Mouse (Mus musculus) T-helper 1 cell (primary cell): Measurements from ENCODE around the gene Ywhae.

Experiments
- in situ Hi-C: fragments of 300-600 bp; cut with MboI, MseI; formaldehyde crosslinking; loops from one replicate; pipeline ENCODE4 v1.15.1; 2025; ENCODE audit warnings: high pct_unique_total_duplicates

Gene Ywhae

GRCm38 (mm10) chr11:75737806-75738476 lies 5.3 kb downstream of the Ywhae start:
- in situ Hi-C loops, result loop anchor here (10.0 kb wide), 1 partner anchor 203 kb away; the partner anchor contains the start of gene Slc43a2

- in situ Hi-C loops, result loop anchor here (10.0 kb wide), 1 partner anchor 204 kb away; the partner anchor contains the start of gene Slc43a2
Measured at GRCm38 (mm10) chr11:75738477-75738821, 5.8 kb downstream of the Ywhae start.

GRCm38 (mm10) chr11:75740204-75740603 lies 7.5 kb downstream of the Ywhae start:
- in situ Hi-C loops, result no loop called here

DNA sequence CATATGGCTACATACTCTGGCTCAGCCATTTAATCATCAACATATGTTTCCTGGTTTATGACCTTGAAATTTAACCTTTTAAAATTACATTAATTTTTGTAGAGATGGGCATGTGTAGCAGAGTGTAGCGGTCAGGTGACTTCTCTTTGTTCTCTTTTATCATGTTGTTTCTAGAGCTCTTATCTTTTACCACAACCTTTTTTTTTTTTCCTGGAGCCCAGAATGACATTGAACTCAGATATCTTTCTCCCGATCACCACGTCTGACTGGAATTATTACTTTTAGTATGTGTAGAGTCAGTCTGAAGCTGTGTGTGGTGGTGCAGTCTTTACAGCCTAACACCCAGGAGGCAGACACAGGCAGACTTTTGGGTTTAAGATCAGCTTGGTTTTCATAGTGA lies 8.9 kb downstream of the Ywhae start:
- in situ Hi-C loops, result no loop called here

DNA sequence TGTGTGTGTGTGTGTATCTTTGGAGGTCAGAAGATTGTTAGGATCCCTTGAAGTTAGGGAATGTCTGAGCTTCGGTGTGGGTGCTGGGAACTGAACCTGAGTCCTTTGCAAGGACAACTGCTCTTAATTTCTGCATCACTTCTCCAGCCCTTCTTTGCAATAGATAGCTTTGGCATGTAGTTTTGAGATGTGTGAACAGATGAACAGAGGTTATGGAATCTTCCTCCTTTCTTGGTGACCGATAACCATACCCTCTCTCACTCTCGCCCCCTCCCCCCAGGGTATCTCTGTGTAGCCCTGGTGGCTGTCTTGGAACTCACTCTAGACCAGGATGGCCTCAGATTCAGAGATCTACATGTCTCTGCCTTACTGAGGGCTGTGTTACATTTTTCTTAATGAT lies 12.1 kb downstream of the Ywhae start:
- in situ Hi-C loops, result no loop called here

- in situ Hi-C loops, result no loop called here
Measured at GRCm38 (mm10) chr11:75750537-75750936, 17.9 kb downstream of the Ywhae start.

DNA sequence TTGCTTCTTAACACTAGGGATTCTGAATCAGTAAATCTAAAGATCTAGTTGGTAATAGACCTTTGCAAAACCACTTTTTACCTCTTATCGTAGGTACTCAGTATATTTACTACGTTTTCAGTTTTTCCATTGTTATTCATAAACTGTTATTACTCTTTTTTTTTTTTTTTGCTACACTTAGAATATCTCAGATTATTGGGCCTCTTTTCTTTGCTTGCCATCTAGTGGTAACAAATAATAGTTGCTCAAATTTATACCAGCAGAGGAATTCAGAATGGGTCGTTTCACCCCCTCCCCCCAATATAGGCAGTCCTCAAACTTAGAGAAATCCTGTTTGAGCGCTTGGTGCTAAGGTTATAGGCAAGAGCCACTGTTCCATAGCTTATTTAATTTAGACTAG lies 18.4 kb downstream of the Ywhae start:
- in situ Hi-C loops, result no loop called here

DNA sequence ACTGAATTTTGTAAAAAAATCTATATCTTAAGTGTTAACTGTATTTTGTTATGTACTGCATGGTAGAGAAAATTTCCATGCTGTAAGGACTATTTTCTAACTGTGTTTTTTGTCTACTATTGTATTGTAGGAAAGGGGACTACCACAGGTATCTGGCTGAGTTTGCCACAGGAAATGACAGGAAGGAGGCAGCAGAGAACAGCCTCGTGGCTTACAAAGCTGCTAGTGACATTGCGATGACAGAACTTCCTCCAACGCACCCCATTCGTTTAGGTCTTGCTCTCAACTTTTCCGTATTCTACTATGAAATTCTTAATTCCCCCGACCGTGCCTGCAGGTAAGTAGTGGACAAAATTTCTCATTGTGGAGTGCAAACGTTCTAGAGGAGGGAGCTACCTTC lies 24.0 kb downstream of the Ywhae start:
- in situ Hi-C loops, result no loop called here

GRCm38 (mm10) chr11:75758553-75758952 lies 25.9 kb downstream of the Ywhae start:
- in situ Hi-C loops, result no loop called here

DNA sequence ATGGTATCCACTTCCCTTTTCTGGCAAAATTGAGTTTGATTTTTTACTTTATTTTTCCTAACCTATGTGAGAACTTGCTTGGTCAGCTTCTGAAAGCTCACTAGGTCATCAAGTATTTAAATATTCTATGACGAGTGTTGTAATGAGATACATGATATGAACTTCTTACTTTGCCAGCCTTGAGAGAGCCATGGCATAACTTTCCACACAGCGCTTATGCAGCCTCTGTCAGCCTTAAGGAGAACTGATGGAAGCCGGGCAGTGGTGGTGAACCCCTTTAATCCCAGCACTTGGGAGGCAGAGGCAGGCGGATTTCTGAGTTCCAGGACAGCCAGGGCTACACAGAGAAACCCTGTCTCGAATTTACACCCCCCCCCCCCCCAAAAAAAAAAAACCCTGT lies 28.1 kb downstream of the Ywhae start:
- in situ Hi-C loops, result no loop called here

- in situ Hi-C loops, result no loop called here
Measured at GRCm38 (mm10) chr11:75762708-75763107, 30.0 kb downstream of the Ywhae start.

DNA sequence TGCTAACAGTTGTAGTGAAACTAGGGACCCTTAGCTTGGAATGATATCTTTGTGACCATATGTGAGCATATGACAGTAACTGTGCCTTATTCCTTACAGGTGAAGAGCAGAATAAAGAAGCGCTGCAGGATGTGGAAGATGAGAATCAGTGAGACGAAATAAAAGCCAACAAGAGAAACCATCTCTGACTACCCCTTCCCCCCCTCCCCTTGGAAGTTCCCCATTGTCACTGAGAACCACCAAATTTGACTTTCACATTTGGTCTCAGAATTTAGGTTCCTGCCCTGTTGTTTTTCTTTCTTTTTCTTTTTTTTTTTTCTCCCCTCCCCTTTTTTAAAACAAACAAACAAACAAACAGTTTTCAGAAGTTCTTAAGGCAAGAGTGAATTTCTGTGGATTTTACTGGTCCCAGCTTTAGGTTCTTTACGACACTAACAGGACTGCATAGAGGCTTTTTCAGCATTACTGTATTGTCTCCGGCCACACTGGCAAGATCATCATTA lies 31.9 kb downstream of the Ywhae start:
- in situ Hi-C loops, result no loop called here

DNA sequence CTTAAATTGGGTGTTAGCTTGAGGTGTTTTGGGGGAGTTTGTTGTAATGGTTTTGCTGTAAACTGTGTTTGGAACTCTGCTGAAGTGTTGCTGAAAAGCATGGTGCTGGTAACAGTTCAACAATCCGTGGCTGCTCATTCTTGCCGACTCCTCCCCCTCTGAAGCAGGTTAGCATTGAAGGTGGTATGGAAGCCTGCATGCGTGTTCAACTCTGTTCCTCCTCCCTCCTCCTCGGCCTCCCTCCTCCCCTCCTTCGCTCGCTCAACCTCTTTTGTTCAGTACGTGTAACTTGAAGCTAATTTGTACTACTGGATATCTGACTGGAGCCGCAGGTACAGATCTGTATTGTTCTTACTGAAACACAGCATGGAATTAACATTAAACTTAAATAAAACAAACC lies 32.5 kb downstream of the Ywhae start:
- in situ Hi-C loops, result no loop called here

DNA sequence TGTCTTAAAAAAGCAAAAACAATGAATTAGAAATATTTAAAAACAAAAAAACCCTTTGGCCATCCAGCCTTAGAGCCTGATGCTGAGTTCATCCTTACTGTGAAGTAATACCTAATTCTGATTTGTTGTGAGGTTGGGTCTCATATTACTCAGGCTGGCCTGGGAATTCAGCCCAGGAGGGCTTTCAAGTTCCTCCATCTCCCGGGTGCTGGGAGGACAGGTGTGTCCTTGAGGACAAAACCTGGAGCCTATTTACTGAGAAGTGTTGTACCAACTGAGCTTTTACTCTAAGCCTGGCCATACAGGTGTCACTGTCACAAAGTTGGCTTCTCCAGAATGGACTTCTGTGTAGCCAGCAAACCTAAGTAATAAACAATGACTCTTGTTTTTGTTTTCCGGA lies 34.3 kb downstream of the Ywhae start:
- in situ Hi-C loops, result no loop called here

- in situ Hi-C loops, result no loop called here
Measured at GRCm38 (mm10) chr11:75768091-75768989, 35.7 kb downstream of the Ywhae start.

GRCm38 (mm10) chr11:75769206-75769605 lies 36.5 kb downstream of the Ywhae start:
- in situ Hi-C loops, result no loop called here

DNA sequence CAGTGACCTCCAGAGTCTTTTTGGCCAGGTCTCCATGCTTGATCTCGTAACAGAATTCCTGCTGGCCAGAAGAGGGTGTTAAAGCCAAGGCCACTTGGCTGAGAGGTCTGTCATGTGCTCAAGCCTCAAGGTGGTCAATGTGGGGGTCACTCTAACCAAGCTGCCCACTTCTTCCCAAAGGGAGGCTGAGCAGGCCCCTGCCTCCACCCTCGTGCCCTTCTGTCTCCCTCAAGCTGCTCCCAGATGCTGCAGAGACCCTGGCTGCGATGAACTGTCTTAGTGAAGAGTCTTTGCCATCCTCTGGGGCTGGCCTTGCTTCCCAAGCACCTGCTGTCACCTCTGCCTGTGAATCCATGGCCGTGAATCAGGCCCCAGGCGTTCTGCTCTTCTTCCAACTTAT lies 39.9 kb downstream of the Ywhae start:
- in situ Hi-C loops, result loop anchor here (5.0 kb wide), 1 partner anchor 195 kb away; no protein-coding TSS in a partner anchor

DNA sequence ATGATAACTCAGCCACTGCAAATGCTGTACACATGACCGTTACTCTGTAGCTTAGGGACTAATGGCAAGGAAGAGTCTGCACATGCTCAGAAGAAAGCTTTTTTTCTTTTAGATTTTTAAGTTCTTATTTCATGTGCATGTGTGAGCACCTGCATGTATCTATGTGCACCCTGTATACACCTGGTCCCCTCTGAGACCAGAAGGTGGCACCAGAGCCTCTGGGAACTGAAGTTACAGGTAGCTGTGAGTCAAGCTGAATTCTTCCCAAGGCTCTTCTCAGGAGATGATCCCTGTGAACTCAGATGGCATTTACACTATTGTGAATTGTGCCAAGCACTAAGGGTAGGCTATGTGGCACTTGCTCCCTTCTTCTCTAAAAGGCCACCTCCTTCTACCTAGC lies 43.2 kb downstream of the Ywhae start:
- in situ Hi-C loops, result no loop called here

DNA sequence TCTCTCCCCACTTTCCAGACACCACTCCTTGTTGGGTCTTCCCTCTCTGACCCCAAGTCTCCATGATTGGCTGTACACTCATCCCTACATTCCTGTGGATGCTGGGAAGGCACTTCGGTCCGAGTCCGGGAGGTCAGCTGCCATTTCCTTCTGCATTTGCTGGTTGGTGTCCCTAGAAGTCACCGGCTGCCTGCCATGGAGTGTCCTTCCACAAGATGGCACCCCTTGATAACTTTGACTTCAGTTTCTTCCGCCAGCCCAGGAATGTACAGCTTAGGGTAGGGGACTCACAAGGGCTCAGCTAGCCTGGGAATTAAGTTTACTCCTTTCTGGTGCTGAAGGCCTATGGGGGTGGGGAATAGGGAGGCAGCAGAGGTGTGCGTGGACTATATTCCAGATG lies 49.2 kb downstream of the Ywhae start:
- in situ Hi-C loops, result loop anchor here (5.0 kb wide), 1 partner anchor 120 kb away; no protein-coding TSS in a partner anchor

DNA sequence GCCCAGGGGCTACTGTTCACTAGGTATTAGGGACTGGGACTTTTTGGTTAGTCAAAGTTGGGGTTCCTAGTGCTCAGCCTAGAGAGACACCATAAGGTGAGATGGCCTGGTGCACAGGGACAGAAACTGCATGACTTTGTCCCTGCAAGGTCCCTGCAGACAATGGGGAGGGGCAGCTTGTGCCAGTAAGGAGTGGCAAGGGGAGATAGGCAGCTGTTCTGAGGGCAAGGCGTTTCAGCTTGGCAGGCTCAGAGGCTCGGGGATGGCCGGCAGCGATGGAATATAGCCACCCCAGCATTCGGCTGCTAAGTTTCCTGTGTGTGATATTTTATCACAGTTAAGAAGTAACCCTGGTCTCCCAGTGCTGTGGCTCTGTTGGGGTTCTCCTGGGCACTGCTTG lies 51.1 kb downstream of the Ywhae start:
- in situ Hi-C loops, result loop anchor here (5.0 kb wide), 1 partner anchor 119 kb away; no protein-coding TSS in a partner anchor

DNA sequence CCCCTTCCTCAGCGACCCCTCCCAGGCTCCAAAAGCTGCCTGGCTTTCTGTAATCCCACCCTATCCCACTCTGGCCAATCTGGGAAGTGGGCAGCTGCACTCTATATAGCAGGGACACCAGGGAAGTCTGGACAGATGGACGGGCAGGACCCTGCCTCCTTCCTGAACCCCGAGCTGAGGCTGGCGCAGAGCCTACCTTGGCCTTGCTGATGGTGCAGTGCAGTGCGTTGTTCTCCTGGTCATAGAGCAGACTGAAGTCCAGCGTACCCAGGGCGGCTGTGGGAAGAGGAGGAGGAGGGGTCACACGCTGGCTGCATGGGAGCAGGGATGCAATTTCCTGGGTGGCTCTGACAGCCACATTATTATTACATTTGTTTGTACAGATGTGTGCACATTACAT lies 53.2 kb downstream of the Ywhae start:
- in situ Hi-C loops, result no loop called here

DNA sequence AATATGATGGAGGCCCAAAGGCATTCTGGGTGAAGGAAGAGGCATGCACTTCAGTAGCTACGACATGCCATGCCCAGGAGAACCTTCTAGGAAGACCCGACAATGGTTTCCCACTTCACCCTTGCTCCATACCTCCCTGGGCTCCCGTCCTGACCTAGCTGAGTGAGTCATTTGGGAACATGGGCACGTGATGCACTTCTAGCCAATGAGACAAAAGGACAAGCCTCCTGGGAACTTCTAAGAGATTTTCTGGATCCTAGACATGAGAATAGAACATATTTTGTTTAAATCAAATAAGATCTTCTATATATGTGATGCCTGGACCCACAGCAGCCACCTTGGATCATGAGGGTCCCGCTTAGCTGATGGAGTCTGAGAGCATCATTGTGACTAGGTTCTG lies 59.9 kb downstream of the Ywhae start:
- in situ Hi-C loops, result no loop called here

GRCm38 (mm10) chr11:75793351-75793750 lies 60.7 kb downstream of the Ywhae start:
- in situ Hi-C loops, result no loop called here
